Mouse (Mus musculus): ENCODE measurements around the gene Exph5. TPM values are rescaled to one million over a fixed set of nuclear protein-coding genes. Genes with fewer than 3 reads are reported as not detected.
A peak's percentile ranks its signal among the peaks of the same experiment; 100 is the strongest.

Gene Exph5
- polyA plus RNA-seq, 1 experiment = 0.02 TPM

- Histone ChIP-seq H3K4me1 (ENCODE audit: control insufficient read depth, insufficient read depth, insufficient read length) (no peaks in the 10 kb centered on the region; the same call in 1 of the 2 replicates), H3K4me3 (ENCODE audit: extremely low read depth, insufficient read depth, insufficient read length) (no peak overlapping the region), H3K36me3 (ENCODE audit: control insufficient read depth, insufficient read depth, low read length) (no peaks in the 10 kb centered on the region), H3K27ac (ENCODE audit: insufficient read depth, low read length) (no peak overlapping the region), H3K27me3 (ENCODE audit: control insufficient read depth, insufficient read depth, low read length) (no peaks in the 10 kb centered on the region)
- TF ChIP-seq CTCF (IDR thresholded peaks at IDR 0.05; ENCODE audit: extremely low read depth, insufficient read depth, insufficient read length, insufficient replicate concordance) (no peak), POLR2A (IDR thresholded peaks at IDR 0.05; ENCODE audit: low read depth, low read length) (no peak)
- DNase-seq (ENCODE audit: low read depth in 1 of 2, low spot score in 2 of 2) = no peak
- WGBS = 88% methylated on average over 8 of the region's 8 CpGs
Measured at GRCm38 (mm10) chr9:53402991-53403390, 101.5 kb downstream of the Exph5 start.

- no peaks in the 10 kb centered on the region for H3K27me3 ChIP-seq (ENCODE audit: control insufficient read depth, insufficient read depth, low read length)
- no peaks in the 10 kb centered on the region; the same call in 1 of the 2 replicates for H3K4me1 ChIP-seq (ENCODE audit: control insufficient read depth, insufficient read depth, insufficient read length)
- no peak for TF ChIP-seq POLR2A (IDR thresholded peaks at IDR 0.05; ENCODE audit: low read depth, low read length)
- TF ChIP-seq CTCF (IDR thresholded peaks at IDR 0.05; ENCODE audit: extremely low read depth, insufficient read depth, insufficient read length, insufficient replicate concordance) = no peak
- DNase-seq (ENCODE audit: low read depth in 1 of 2, low spot score in 2 of 2) = no peak
- no peak overlapping the region for H3K4me3 ChIP-seq (ENCODE audit: extremely low read depth, insufficient read depth, insufficient read length)
- 86% methylated on average over 6 of the region's 6 CpGs for WGBS
- no peaks in the 10 kb centered on the region for H3K36me3 ChIP-seq (ENCODE audit: control insufficient read depth, insufficient read depth, low read length)
- no peak overlapping the region for H3K27ac ChIP-seq (ENCODE audit: insufficient read depth, low read length)
Measured at GRCm38 (mm10) chr9:53404050-53404752, 102.7 kb downstream of the Exph5 start.

GRCm38 (mm10) chr9:53404753-53405722 is 103.6 kb downstream of the Exph5 start:
- Histone ChIP-seq H3K27me3 (ENCODE audit: control insufficient read depth, insufficient read depth, low read length) (no peaks in the 10 kb centered on the region), H3K27ac (ENCODE audit: insufficient read depth, low read length) (no peak overlapping the region), H3K36me3 (ENCODE audit: control insufficient read depth, insufficient read depth, low read length) (no peaks in the 10 kb centered on the region), H3K4me1 (ENCODE audit: control insufficient read depth, insufficient read depth, insufficient read length) (no peaks in the 10 kb centered on the region; the same call in 1 of the 2 replicates), H3K4me3 (ENCODE audit: extremely low read depth, insufficient read depth, insufficient read length) (peak overlapping the region; percentile 47; the same call in 1 of the 2 replicates)
- 17% methylated on average over 21 of the region's 21 CpGs for WGBS
- DNase-seq (ENCODE audit: low read depth in 1 of 2, low spot score in 2 of 2) = peak; percentile 79 to 83
- TF ChIP-seq CTCF (IDR thresholded peaks at IDR 0.05; ENCODE audit: extremely low read depth, insufficient read depth, insufficient read length, insufficient replicate concordance) = no peak
- TF ChIP-seq POLR2A (IDR thresholded peaks at IDR 0.05; ENCODE audit: low read depth, low read length) = no peak

- Histone ChIP-seq H3K4me3 (ENCODE audit: extremely low read depth, insufficient read depth, insufficient read length) (no peak overlapping the region), H3K4me1 (ENCODE audit: control insufficient read depth, insufficient read depth, insufficient read length) (no peaks in the 10 kb centered on the region; the same call in 1 of the 2 replicates), H3K36me3 (ENCODE audit: control insufficient read depth, insufficient read depth, low read length) (no peaks in the 10 kb centered on the region), H3K27me3 (ENCODE audit: control insufficient read depth, insufficient read depth, low read length) (no peaks in the 10 kb centered on the region), H3K27ac (ENCODE audit: insufficient read depth, low read length) (no peak overlapping the region)
- no peak for TF ChIP-seq CTCF (IDR thresholded peaks at IDR 0.05; ENCODE audit: extremely low read depth, insufficient read depth, insufficient read length, insufficient replicate concordance)
- TF ChIP-seq POLR2A (IDR thresholded peaks at IDR 0.05; ENCODE audit: low read depth, low read length) = no peak
- WGBS = 87% methylated on average over 4 of the region's 4 CpGs
- DNase-seq (ENCODE audit: low read depth in 1 of 2, low spot score in 2 of 2) = no peak
Measured at GRCm38 (mm10) chr9:53408548-53408947, 107.1 kb downstream of the Exph5 start.

DNA sequence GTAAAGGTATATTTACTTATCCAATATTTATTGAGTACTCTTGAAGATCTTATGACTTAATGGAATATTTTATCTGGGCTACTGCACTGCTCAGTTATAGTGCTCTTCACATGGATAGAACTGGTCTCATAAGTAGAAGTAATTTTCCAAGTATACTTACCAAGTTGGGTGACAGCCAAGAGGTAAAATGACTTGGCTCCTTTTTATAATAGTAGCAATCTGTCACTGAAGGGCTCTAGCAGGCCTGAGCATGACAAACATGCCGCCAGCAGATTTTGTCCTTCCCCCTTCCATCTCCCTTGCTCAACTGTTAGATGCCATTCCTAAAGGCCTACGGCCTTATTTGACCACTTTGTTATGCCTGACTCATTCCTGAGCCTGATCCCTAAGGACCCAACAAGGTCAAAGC is 107.5 kb downstream of the Exph5 start:
- Histone ChIP-seq H3K4me1 (ENCODE audit: control insufficient read depth, insufficient read depth, insufficient read length) (no peaks in the 10 kb centered on the region; the same call in 1 of the 2 replicates), H3K27me3 (ENCODE audit: control insufficient read depth, insufficient read depth, low read length) (no peaks in the 10 kb centered on the region), H3K4me3 (ENCODE audit: extremely low read depth, insufficient read depth, insufficient read length) (no peak overlapping the region), H3K36me3 (ENCODE audit: control insufficient read depth, insufficient read depth, low read length) (no peaks in the 10 kb centered on the region), H3K27ac (ENCODE audit: insufficient read depth, low read length) (no peak overlapping the region)
- WGBS = 93% methylated on average over 2 of the region's 2 CpGs
- DNase-seq (ENCODE audit: low read depth in 1 of 2, low spot score in 2 of 2) = no peak
- TF ChIP-seq CTCF (IDR thresholded peaks at IDR 0.05; ENCODE audit: extremely low read depth, insufficient read depth, insufficient read length, insufficient replicate concordance) (no peak), POLR2A (IDR thresholded peaks at IDR 0.05; ENCODE audit: low read depth, low read length) (no peak)

DNA sequence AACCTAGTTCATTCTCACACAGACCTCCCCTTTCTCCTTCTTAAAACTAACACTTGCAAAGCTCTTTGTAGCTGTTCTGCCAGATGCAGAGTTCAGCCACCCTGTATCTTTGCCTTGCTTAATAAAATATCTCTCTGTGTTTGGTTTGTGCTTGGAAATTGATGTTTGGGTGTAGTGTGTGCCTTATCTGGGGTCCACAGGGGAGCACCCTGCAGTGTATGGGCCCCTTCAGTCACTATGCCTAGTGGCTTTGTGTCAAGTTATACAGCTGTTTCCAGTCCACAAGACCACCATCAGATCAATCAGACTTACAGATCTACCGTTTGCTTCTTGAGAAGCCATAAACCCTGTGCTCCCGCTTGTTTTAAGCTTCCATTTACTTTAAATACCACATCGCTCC is 108.0 kb downstream of the Exph5 start:
- H3K27me3 ChIP-seq (ENCODE audit: control insufficient read depth, insufficient read depth, low read length) = no peaks in the 10 kb centered on the region
- no peaks in the 10 kb centered on the region; the same call in 1 of the 2 replicates for H3K4me1 ChIP-seq (ENCODE audit: control insufficient read depth, insufficient read depth, insufficient read length)
- H3K27ac ChIP-seq (ENCODE audit: insufficient read depth, low read length) = no peak overlapping the region
- no peak for DNase-seq (ENCODE audit: low read depth in 1 of 2, low spot score in 2 of 2)
- no peaks in the 10 kb centered on the region for H3K36me3 ChIP-seq (ENCODE audit: control insufficient read depth, insufficient read depth, low read length)
- WGBS = 87% methylated on average over 3 of the region's 3 CpGs
- no peak for TF ChIP-seq POLR2A (IDR thresholded peaks at IDR 0.05; ENCODE audit: low read depth, low read length)
- no peak for TF ChIP-seq CTCF (IDR thresholded peaks at IDR 0.05; ENCODE audit: extremely low read depth, insufficient read depth, insufficient read length, insufficient replicate concordance)
- no peak overlapping the region for H3K4me3 ChIP-seq (ENCODE audit: extremely low read depth, insufficient read depth, insufficient read length)

Measured in spleen, adult 2 months (tissue).